In the genomic region with DNA sequence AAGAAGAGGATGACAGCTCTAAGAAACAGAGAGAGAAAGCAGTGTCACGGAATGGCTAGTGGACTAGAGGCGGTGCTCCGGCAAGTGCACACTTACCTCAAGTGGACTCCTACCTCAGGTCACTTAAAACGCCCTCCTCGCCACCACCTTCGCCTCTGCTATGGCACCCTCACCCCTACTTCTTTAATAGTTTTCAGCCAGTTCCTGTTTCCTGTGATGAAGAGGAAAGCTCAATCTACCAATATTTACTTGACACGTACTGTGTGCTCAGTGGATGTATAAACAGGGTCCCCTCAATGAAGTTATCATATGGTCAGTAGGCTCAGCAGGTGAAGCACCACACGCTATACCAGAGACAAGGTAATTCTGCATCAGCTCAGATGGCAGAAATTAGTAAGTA, we compare ENCODE assay signal across 26 mouse cellular contexts. TPM values are rescaled to one million over a fixed set of nuclear protein-coding genes. Genes with fewer than 3 reads are reported as not detected.
"Had no signal": no experiment of that assay in that cellular context is flagged by ENCODE, and none has a peak within 500 bp of the region (broad histone marks: within the 10 kb centered on the region; RNA-seq: fewer than 3 reads in every experiment).

No protein-coding gene starts in this region.

- H3K9ac ChIP-seq: lung, embryonic 14.5 days; midbrain, embryonic 13.5 days; midbrain, embryonic 15.5 days; neural tube, embryonic 12.5 days had no signal

- H3K27ac ChIP-seq: midbrain, embryonic 13.5 days; midbrain, embryonic 15.5 days; neural tube, embryonic 12.5 days had no signal

- H3K4me3 ChIP-seq: megakaryocyte, embryonic 14.5 days; midbrain, embryonic 13.5 days; midbrain, embryonic 15.5 days; neural tube, embryonic 12.5 days had no signal

- ATAC-seq: midbrain, embryonic 13.5 days; midbrain, embryonic 15.5 days had no signal

- H3K4me2 ChIP-seq: lung, embryonic 14.5 days; midbrain, embryonic 11.5 days; midbrain, embryonic 13.5 days; midbrain, embryonic 15.5 days; neural tube, embryonic 12.5 days had no signal

- DNase-seq: lung, adult 18-20 months; lung, embryonic 14.5 days; lung, postnatal 10 days; lung, postnatal 4 days; retina, postnatal 1 day; right cerebral cortex, adult 18-20 months; right cerebral cortex, postnatal 25 days; right cerebral cortex, postnatal 4 days; spleen, adult 18-20 months; thymus, adult 18-20 months; thymus, postnatal 14 days; thymus, postnatal 36 days had no signal

- H3K27me3 ChIP-seq: megakaryocyte, embryonic 14.5 days; midbrain, embryonic 13.5 days; midbrain, embryonic 15.5 days; neural tube, embryonic 12.5 days had no signal

- H3K9me3 ChIP-seq: megakaryocyte, embryonic 14.5 days; midbrain, embryonic 13.5 days; midbrain, embryonic 15.5 days; neural tube, embryonic 12.5 days had no signal

- H3K4me1 ChIP-seq: midbrain, embryonic 13.5 days; midbrain, embryonic 15.5 days; neural tube, embryonic 12.5 days had no signal

RNA-seq across cellular contexts. Expression of a gene that starts 7.6 kb away (rescaled TPM):
- total RNA-seq: monocyte, adult 5-6 weeks; neutrophil, adult 5-6 weeks had no signal

RNA-seq across cellular contexts. Expression of a gene that starts 26.5 kb away (rescaled TPM):
- total RNA-seq: megakaryocyte progenitor cell, adult 5-6 weeks; midbrain, postnatal 0 days; neutrophil, adult 5-6 weeks had no signal
- polyA plus RNA-seq: lung, embryonic 14.5 days; lung, embryonic 16.5 days; midbrain, embryonic 13.5 days; midbrain, embryonic 15.5 days; midbrain, postnatal 0 days; neural tube, embryonic 12.5 days; small intestine, adult 2 months; stomach, embryonic 14.5 days; stomach, embryonic 16.5 days; thymus, postnatal 0 days had no signal

RNA-seq across cellular contexts. Expression of a gene that starts 33.2 kb away (rescaled TPM):
- total RNA-seq: monocyte, adult 5-6 weeks; neutrophil, adult 5-6 weeks had no signal

RNA-seq across cellular contexts. Expression of a gene that starts 42.8 kb away (rescaled TPM):
- total RNA-seq: megakaryocyte progenitor cell, adult 5-6 weeks; monocyte, adult 5-6 weeks; neutrophil, adult 5-6 weeks had no signal
- polyA plus RNA-seq: midbrain, embryonic 11.5 days; small intestine, adult 2 months had no signal
